Mouse (Mus musculus) brain, embryonic 14.5 days (tissue): ENCODE data around the gene Atp6v1g1.

ENCODE experiments used
- CTCF ChIP-seq: fragments of 200-500 bp; IDR thresholded peaks from 2 replicates; pipeline ENCODE4 v1.5.1; 2012; ENCODE audit warnings: inconsistent platforms, mild to moderate bottlenecking, moderate library complexity, borderline replicate concordance; ENCODE audit not compliant: insufficient read depth, insufficient read length; ENCODE audit errors: extremely low read depth
- POLR2A ChIP-seq: fragments of 200-500 bp; IDR thresholded peaks from 2 replicates; pipeline ENCODE4 v1.6.1; 2012; ENCODE audit warnings: mild to moderate bottlenecking, inconsistent platforms, borderline replicate concordance; ENCODE audit not compliant: poor library complexity, insufficient read depth, insufficient read length, severe bottlenecking; ENCODE audit errors: extremely low read depth

DNA sequence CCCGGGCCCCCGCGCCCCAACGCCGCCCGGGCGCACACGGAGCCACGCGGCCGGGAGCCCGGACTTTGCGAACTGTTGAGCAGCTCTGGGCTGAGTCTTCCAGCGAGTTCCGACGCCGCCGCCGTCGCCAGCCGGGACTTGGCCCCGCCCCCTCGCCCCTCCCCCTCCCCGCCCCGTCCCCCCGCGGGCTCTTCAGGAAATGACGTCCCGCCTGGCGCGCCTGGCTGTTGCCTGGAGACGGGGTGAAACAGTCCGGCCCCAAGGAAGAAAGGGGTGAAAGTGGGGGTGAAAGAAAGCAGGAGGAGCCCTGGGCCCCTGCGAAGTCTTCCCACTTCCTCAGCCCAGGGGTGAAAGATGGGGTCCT is 48.7 kb upstream of the Atp6v1g1 start, which contains the start of gene Whrn:
- TF ChIP-seq CTCF (no peak), POLR2A (peak; percentile 41; the same call in 1 of the 2 replicates)
